8 mouse cellular contexts compared by ENCODE assay signal in the genomic region with DNA sequence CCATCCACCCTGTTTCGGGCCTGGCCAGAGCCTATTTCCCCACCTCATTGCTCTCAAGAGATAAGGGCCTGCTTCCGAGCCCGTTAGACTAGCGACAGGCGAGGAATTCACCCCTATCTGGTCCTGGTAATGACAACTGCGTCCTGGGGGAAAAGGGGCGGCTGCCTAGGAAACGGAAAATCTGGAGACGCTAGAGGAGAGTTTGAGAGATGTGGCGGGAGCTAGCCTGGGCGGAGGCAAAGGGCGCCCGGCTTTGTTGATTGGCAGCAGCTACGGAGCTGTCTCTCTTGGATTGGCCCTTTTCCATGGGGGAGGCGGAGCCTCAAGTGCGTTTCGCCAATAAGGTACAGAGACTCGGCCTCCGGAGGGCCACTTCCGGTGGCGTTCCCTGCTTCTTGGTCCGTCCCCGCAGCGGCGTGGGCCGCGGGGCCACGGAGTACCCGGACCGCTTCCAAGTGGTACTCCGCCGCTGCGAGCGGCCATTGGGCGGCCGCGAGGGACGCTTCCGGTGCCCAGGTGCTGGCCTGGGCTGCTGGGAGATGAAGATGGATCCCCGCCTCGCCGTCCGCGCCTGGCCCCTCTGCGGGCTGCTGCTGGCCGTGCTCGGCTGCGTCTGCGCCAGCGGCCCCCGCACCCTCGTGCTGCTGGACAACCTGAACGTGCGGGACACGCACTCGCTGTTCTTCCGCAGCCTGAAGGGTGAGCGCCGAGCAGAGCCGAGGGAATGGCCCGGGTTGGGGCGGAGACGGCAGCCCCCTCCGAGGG. TPM values are rescaled to one million over a fixed set of nuclear protein-coding genes. Genes with fewer than 3 reads are reported as not detected.
DNase-seq lines count a peak whose midpoint lies in the region; ATAC-seq lines count a peak whose summit lies in the region.

A gene (plus strand): TSS at position 391 of the 765 bp plus-strand sequence.

- peak; percentile 98 for ATAC-seq in hindbrain, embryonic 14.5 days (ENCODE audit: low FRiP score)

- peak within 1 kb of the TSS; percentile 76 for H3K4me3 ChIP-seq in hindbrain, embryonic 14.5 days (replicated peaks; ENCODE audit: low read length)

- peaks cover 22% of the 10 kb centered on the region for H3K36me3 ChIP-seq in hindbrain, embryonic 14.5 days (replicated peaks; ENCODE audit: control insufficient read depth, insufficient read depth)

- peaks cover 25% of the 10 kb centered on the region for H3K4me1 ChIP-seq in hindbrain, embryonic 14.5 days (replicated peaks; ENCODE audit: control insufficient read depth, insufficient read depth, low read length)

- H3K9ac ChIP-seq in hindbrain, embryonic 14.5 days: peak within 1 kb of the TSS; percentile 83

- WGBS in hindbrain, embryonic 14.5 days: under 1% methylated on average over 60 of the region's 64 CpGs

- H3K4me2 ChIP-seq in hindbrain, embryonic 14.5 days (replicated peaks): peak within 1 kb of the TSS; percentile 84

- no peaks in the 10 kb centered on the region for H3K9me3 ChIP-seq in hindbrain, embryonic 14.5 days (ENCODE audit: control insufficient read depth, low read length)

- H3K27ac ChIP-seq in hindbrain, embryonic 14.5 days: peak within 1 kb of the TSS; percentile 74

- H3K27me3 ChIP-seq in hindbrain, embryonic 14.5 days (ENCODE audit: control insufficient read depth, insufficient read depth, low read length): no peaks in the 10 kb centered on the region

- peak; percentile 100 for DNase-seq in R1 (ENCODE audit: low read depth, low spot score)
- DNase-seq in cerebellum, postnatal 25 days: peak; percentile 97 to 99
- peak; percentile 88 to 96 for DNase-seq in frontal cortex, postnatal 25 days (ENCODE audit: low spot score in 2 of 2)
- DNase-seq in hindbrain, embryonic 14.5 days (ENCODE audit: low spot score): peak; percentile 99
- peak; percentile 96 to 97 for DNase-seq in layer of hippocampus, postnatal 36 days
- DNase-seq in lung, postnatal 36 days: peak; percentile 99
- peak; percentile 100 for DNase-seq in retina, postnatal 1 day
- DNase-seq in urinary bladder, adult 18-20 months (ENCODE audit: low spot score in 2 of 2): peak; percentile 85 to 97

RNA-seq across cellular contexts. Expression of the gene that starts here (rescaled TPM):
- 197 and 208 TPM in 2 replicates for polyA plus RNA-seq in hindbrain, embryonic 14.5 days (2014; fragmentation: Nextera tagmentation; extraction: Ambion mirVana)
- total RNA-seq in layer of hippocampus, postnatal 36 days (2021): 10 to 100 TPM; 95.5 to 96.8 TPM

Comparison
In these comparisons a context has a peak if more than half of its experiments do, and no peak if none do; other contexts are left out.
1. Peak in every context shown above with its lines: DNase-seq, ATAC-seq, H3K4me3 ChIP-seq and H3K27ac ChIP-seq.